Mouse (Mus musculus): ENCODE data around the gene Spock3.

GRCm38 (mm10) chr8:63112919-63113318, 162.1 kb downstream of the Spock3 start:
- TF ChIP-seq CTCF (IDR thresholded peaks at IDR 0.05; ENCODE audit: low read depth, low read length) (no peak), POLR2A (IDR thresholded peaks at IDR 0.05; ENCODE audit: extremely low read depth, insufficient read depth, low read length) (no peak)

Measured in liver, adult 2 months (tissue).